Mouse (Mus musculus) spleen, adult 2 months (tissue): ENCODE data around the gene Lsm14a.

ENCODE experiments used
- CTCF ChIP-seq: fragments of 200-500 bp; IDR thresholded peaks from 2 replicates; pipeline ENCODE4 v1.5.1; 2011; ENCODE audit warnings: mild to moderate bottlenecking, inconsistent platforms; ENCODE audit not compliant: insufficient read depth, insufficient read length, insufficient replicate concordance; ENCODE audit errors: extremely low read depth
- POLR2A ChIP-seq: fragments of 200-500 bp; IDR thresholded peaks from 2 replicates; pipeline ENCODE4 v1.6.1; 2011; ENCODE audit warnings: low read depth, low read length, inconsistent platforms

GRCm38 (mm10) chr7:34396791-34397190, 3.7 kb upstream of the Lsm14a start:
- TF ChIP-seq CTCF (no peak), POLR2A (no peak)
